Mouse (Mus musculus): Measurements from ENCODE around the gene Mucl3.

GRCm38 (mm10) chr17:35635699-35636111 is 7.8 kb downstream of the Mucl3 start:
- TF ChIP-seq EP300 (IDR thresholded peaks at IDR 0.05; ENCODE audit: low read depth) = no peak
- TF ChIP-seq CTCF (IDR thresholded peaks at IDR 0.05; ENCODE audit: low read depth) = peak; percentile 80
